Mouse (Mus musculus) Patski (cell line): ENCODE data around the gene Zdhhc7. TPM values are rescaled to one million over a fixed set of nuclear protein-coding genes. Genes with fewer than 3 reads are reported as not detected.

Experiments used
- ATAC-seq: fragments of 100-300 bp; one replicate; pipeline ENCODE4 v1.8.0; 2021
- CTCF ChIA-PET: fragments of 350-600 bp; sonication (Branson Sonifier 250); formaldehyde crosslinking; loops from one replicate; lab custom pipeline; 2022; ENCODE audit warnings: inconsistent platforms; lab: Charles Lee
- POLR2A ChIA-PET: fragments of 350-600 bp; sonication (Branson Sonifier 250); formaldehyde crosslinking; loops from one replicate; lab custom pipeline; 2022; ENCODE audit warnings: antibody characterized with exemption, inconsistent platforms; lab: Charles Lee
- DNase-seq: peaks from one replicate; pipeline ENCODE4 v3.0.0-alpha.2; 2011; ENCODE audit warnings: low read depth, low spot score
- H3K27me3 ChIP-seq: fragments of 371-371 bp; one replicate; pipeline ENCODE4 v1.5.1; 2021
- CTCF ChIP-seq: fragments of 100-300 bp; IDR thresholded peaks from one replicate; pipeline ENCODE4 v1.5.1; 2021
- in situ Hi-C: fragments of 300-500 bp; cut with MboI; formaldehyde crosslinking; loops from 3 replicates; pipeline ENCODE4 v1.11.1; 2018; ENCODE audit warnings: low pct_unique_long_range_greater_than_20kb, mixed read lengths
- polyA plus RNA-seq: library from polyadenylated mRNA; unstranded; gene quantifications from one replicate; pipeline ENCODE4 v1.2.3, GENCODE M21; 2021

Zdhhc7 gene
- polyA plus RNA-seq, 1 experiment from 2014 or later: 48.8 TPM

DNA sequence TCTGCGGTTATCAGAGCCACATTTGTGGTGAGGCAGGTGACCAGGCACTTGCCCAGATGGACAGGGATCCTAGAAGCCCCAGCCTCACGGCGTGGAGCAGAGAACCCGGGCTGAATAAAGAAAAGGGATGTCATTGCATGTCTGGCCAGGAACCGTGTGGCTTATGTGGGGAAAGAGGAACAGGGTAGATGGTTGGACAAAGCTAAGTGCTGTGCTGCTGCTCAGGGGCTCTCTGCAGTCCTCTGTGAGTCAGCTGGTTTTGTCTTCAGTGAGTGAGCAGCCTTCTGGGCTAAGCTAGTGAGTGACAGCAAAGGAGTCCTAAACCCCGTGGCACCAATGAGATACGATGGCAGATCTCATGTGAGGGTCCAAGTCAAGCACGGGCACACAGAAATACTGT lies 29.9 kb upstream of the Zdhhc7 start:
- TF ChIP-seq CTCF: no peak
- no peak for DNase-seq
- in situ Hi-C loops: no loop called here
- no peaks in the 10 kb centered on the region for H3K27me3 ChIP-seq
- ChIA-PET CTCF (no interaction called here), POLR2A (interaction anchor here (0.6 kb wide), 1 partner anchor 415 kb away, joined by 3 read pairs; no protein-coding TSS in a partner anchor)
- ATAC-seq: no peak

- POLR2A ChIA-PET: interaction anchor here (0.5 to 1.0 kb wide), 2 partner anchors 9 to 22 kb away, joined by 3 read pairs; no protein-coding TSS in a partner anchor
- H3K27me3 ChIP-seq: no peaks in the 10 kb centered on the region
- no peak for DNase-seq
- no peak for ATAC-seq
- in situ Hi-C loops: no loop called here
- CTCF ChIA-PET: interaction anchor here (1.6 kb wide), 1 partner anchor 8 kb away, joined by 4 read pairs; no protein-coding TSS in a partner anchor
- no peak for TF ChIP-seq CTCF
Observed at GRCm38 (mm10) chr8:120129547-120129946, 28.3 kb upstream of the Zdhhc7 start.

DNA sequence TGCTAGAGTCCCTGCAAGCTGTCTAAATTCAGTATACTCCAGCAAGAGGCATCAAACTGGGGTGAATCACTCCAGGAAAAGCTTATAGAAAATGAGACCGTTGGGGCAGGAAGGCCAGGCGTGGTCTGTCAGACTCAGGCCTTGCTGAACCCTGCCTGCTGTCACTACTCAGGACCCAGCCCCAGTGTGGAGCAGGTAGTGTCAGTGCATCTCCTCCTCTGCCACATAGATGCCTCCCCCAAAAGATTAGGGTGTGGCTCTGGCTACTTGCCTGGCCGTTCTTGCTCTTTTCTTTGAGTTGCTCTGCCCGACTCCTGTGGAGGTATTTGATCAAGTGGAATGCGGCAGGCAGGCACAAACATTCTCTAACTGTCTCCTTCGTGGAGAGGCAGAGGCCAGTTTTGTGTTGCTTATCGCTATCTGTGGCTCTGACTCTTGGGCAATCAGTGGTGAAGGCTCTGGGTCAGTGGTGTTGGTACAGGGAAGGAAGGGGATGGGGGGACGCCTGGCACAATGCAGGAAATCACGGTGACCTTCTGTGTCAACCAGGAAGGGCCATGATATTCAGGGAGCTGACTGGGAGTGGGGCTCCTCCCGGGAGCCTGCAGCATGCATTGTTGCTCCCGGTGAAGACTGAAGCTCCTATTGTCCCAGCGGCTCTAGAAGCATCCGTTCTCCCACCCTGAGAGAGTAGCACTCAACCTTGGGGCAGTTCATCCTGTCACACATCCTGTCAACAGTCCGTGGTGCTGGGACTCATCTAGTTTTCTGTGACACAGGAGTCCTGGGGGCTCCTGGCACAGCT lies 25.3 kb upstream of the Zdhhc7 start:
- no peak for ATAC-seq
- CTCF ChIA-PET: no interaction called here
- POLR2A ChIA-PET: no interaction called here
- in situ Hi-C loops: no loop called here
- TF ChIP-seq CTCF: no peak
- DNase-seq: no peak
- no peaks in the 10 kb centered on the region for H3K27me3 ChIP-seq

- POLR2A ChIA-PET: no interaction called here
- no peaks in the 10 kb centered on the region for H3K27me3 ChIP-seq
- TF ChIP-seq CTCF: no peak
- CTCF ChIA-PET: interaction anchor here (1.1 kb wide), 1 partner anchor 11 kb away, joined by 3 read pairs; the partner anchor contains the start of gene 6430548M08Rik
- DNase-seq (no peak), ATAC-seq (no peak)
- in situ Hi-C loops: no loop called here
Observed at GRCm38 (mm10) chr8:120124836-120125389, 23.6 kb upstream of the Zdhhc7 start.

- no peak for TF ChIP-seq CTCF
- ATAC-seq: no peak
- ChIA-PET POLR2A (no interaction called here), CTCF (interaction anchor here (1.1 to 1.4 kb wide), 2 partner anchors 11 to 27 kb away, joined by 3 read pairs; partner anchors contain the start of gene 6430548M08Rik)
- no peak for DNase-seq
- no peaks in the 10 kb centered on the region for H3K27me3 ChIP-seq
- in situ Hi-C loops: no loop called here
Observed at GRCm38 (mm10) chr8:120124261-120124660, 23.0 kb upstream of the Zdhhc7 start.

DNA sequence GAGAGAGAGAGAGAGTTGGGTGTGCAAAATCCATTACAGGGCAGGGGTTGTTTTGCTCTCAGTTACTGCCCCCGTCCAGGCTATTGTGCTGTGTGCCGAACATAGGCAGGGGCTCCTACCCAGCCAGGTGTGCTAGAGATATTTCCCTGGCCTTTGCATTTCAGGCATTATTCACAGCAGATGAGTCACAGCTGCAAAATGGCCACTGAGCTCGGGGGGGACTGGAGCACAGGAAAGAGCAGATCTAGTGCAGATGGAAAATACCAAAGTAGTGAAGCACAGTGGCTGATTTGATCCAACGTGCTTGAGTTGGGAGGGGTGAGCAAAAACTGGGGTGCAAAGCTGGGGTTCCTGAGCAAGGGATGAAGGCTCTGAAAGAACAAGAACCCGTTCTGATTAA lies 19.7 kb upstream of the Zdhhc7 start:
- ATAC-seq (no peak), DNase-seq (no peak)
- POLR2A ChIA-PET: no interaction called here
- in situ Hi-C loops: no loop called here
- TF ChIP-seq CTCF: no peak
- no peaks in the 10 kb centered on the region for H3K27me3 ChIP-seq
- CTCF ChIA-PET: interaction anchor here (1.5 kb wide), 1 partner anchor 9 kb away, joined by 4 read pairs; no protein-coding TSS in a partner anchor

DNA sequence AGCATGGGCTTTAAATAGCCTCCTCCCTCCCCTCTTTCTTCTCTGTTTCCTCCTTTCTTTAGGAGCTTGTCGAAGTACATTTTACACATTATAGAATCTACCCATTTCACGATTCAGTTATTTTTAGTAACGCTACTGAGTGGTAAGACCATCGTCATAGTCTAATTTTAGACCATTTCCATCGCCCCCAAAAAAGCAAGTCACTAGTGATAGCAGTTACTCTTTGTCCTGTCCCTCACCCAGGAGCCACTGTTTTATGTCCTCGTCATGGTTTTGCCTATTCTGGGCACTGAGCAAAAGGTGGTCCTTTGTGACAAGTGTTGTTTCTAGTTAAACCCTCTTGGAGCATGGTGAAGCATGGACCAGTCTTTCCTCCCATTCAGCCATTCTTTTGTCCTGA lies 18.6 kb upstream of the Zdhhc7 start:
- CTCF ChIA-PET: no interaction called here
- ATAC-seq (no peak), DNase-seq (no peak)
- in situ Hi-C loops: no loop called here
- POLR2A ChIA-PET: no interaction called here
- TF ChIP-seq CTCF: no peak
- H3K27me3 ChIP-seq: no peaks in the 10 kb centered on the region

GRCm38 (mm10) chr8:120119429-120119828 lies 18.1 kb upstream of the Zdhhc7 start:
- ATAC-seq (no peak), DNase-seq (no peak)
- POLR2A ChIA-PET: no interaction called here
- in situ Hi-C loops: no loop called here
- TF ChIP-seq CTCF: no peak
- H3K27me3 ChIP-seq: no peaks in the 10 kb centered on the region
- CTCF ChIA-PET: no interaction called here

GRCm38 (mm10) chr8:120118847-120119246 lies 17.6 kb upstream of the Zdhhc7 start:
- POLR2A ChIA-PET: no interaction called here
- ATAC-seq: no peak
- no peak for TF ChIP-seq CTCF
- CTCF ChIA-PET: no interaction called here
- DNase-seq: no peak
- H3K27me3 ChIP-seq: no peaks in the 10 kb centered on the region
- in situ Hi-C loops: no loop called here

DNA sequence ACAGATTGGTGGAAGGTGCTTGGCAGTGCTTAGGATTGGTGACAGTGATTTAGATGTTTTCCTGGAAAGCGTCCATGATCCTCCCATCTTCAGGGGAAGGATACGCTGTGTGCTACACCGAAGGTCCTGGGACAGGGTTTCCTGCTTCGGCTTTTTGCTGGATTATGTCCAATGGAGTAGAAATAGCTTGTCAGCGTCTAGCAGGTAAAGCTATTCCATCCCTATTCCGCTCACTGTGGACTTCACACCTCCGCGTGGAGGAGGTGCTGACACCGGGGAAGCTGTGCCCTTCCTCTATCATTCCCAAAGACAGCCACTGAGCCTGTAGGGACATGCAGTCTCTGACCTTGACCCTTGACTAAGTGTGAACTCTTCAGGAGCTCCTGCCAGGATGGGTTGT lies 16.9 kb upstream of the Zdhhc7 start:
- in situ Hi-C loops: no loop called here
- no peaks in the 10 kb centered on the region for H3K27me3 ChIP-seq
- no peak for TF ChIP-seq CTCF
- no peak for DNase-seq
- no peak for ATAC-seq
- POLR2A ChIA-PET: no interaction called here
- CTCF ChIA-PET: interaction anchor here (1.0 kb wide), 1 partner anchor 163 kb away, joined by 3 read pairs; no protein-coding TSS in a partner anchor

GRCm38 (mm10) chr8:120116600-120116999 lies 15.3 kb upstream of the Zdhhc7 start:
- H3K27me3 ChIP-seq: no peaks in the 10 kb centered on the region
- ChIA-PET CTCF (no interaction called here), POLR2A (no interaction called here)
- DNase-seq: no peak
- TF ChIP-seq CTCF: no peak
- in situ Hi-C loops: no loop called here
- no peak for ATAC-seq
